Mouse (Mus musculus) lung, postnatal 4 days (tissue): ENCODE measurements around the gene Atad1.

Experiments used
- DNase-seq, 2 experiments: peaks; one replicate each; pipeline ENCODE4 v3.0.0; 2021

The Atad1 gene

DNA sequence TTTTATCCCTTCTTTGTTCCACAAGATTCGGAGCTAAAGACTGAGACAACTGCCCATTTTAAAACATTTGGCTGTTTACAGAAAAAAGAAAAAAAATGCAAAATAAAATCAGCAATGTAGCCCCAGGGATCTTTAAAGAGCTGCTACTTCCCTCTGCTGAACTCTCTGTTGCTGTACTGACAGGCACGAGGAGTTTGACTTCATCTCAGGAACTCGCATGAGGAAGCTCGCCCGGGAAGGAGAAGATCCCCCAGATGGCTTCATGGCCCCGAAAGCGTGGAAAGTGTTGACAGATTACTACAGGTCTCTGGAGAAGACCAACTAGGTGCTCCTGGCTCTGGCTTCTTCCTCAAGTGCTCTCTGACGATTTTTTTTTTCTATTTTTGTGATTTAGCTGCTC is 74.3 kb downstream of the Atad1 start:
- DNase-seq = no peak

DNA sequence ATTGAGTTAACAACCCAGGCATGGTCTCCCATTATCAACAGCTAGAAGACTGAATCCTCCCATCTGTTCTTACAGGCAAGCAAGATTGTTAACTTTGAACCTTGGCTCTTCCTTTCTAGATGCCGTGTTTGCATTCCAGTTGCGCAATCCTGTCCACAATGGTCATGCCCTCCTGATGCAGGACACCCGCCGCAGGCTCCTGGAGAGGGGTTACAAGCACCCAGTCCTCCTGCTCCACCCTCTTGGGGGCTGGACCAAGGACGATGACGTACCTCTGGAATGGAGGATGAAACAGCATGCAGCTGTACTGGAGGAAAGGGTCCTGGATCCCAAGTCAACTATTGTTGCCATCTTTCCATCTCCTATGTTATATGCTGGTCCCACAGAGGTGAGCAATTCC is 76.7 kb downstream of the Atad1 start:
- no peak for DNase-seq

DNA sequence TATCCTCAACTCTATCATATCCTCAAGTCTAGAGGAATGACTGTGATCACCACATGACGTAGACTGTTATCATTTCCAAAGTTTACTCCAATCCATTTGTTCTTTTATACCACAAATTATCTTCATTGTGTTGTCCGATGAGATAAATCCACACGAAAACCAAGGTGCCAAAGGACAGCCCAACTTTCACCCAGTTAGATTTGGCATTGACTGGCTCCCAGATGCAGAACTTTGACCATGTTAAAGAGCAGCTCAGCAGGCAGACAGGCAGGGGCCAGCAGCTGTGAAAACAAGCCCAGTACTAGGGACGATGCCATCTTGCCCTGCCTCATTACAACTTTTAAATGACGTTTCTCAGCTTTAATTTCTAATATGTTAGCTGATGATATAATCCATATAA is 80.2 kb downstream of the Atad1 start:
- DNase-seq = no peak

DNA sequence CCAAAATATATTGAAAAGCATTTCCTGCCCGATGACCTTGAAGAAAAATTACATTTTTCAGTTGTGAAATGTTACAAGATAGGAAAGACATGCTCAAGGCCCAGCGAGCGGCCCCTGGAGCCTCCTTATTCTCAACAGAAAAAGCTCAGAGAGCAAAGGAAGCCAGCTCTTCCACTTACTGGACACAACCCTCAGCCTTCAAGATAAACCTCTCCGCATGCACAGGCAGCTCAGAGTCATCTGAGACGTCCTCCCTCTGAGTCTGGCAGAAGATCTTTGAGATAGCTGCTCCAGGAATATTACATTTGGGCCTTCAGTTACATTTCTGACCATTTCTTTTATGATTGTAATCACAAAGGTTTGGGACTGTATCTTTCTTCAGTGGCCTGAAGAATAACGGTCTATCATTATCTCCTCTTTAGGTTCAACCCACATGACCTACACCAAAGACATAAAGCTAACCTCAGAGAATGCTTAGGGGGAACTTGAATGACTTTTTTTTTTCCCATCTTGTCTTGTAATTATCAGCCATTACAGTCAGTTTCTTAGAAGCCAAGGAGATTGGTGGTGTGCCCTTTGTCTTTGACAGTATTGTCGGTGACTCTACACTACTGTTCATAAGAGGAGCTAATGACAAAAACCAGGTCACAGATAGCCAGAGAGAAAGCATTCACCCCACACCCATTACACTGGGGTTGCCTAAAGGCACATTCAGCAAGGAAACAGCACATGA is 85.8 kb downstream of the Atad1 start:
- DNase-seq = no peak

DNA sequence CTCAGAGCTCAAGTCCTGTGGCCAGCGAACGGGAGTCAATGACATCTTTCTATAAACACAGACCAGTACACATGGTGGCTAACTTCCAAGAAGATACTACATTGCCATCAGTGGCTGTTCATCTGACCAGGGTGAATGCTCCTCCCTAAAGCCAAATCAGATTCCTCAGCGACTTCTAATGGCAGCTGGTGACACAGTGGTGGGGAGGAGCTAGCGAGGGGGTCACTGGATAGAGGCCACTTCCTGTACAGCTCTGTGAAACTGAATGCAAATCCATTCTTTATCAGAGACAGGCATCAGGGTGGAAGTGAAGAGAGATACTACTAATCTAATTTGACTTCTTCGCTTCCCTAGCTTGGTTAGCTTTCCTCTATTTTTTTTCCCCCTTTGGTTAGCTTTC is 86.5 kb downstream of the Atad1 start:
- no peak for DNase-seq

DNA sequence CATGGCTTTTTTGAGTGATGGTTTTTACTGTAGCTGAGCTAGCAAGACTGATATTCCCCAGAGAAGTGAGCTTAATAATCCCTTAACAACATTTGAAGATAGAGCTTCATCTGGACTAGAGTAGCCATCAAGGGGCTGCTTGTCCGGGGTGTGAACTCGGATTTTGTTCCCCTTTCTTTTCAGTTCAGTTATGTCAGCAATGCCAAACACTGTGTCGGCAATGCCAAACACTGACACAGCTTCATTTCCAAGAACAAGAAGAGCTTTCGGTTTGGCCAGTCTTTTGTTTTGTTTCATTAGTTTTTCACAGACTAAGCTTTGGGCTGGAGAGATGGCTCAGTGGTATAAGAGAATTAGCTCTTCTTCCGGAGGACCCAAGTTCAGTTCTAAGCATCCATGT is 88.5 kb downstream of the Atad1 start:
- no peak for DNase-seq

- DNase-seq = no peak
Observed at GRCm38 (mm10) chr19:32648019-32648571, 91.5 kb downstream of the Atad1 start.

DNA sequence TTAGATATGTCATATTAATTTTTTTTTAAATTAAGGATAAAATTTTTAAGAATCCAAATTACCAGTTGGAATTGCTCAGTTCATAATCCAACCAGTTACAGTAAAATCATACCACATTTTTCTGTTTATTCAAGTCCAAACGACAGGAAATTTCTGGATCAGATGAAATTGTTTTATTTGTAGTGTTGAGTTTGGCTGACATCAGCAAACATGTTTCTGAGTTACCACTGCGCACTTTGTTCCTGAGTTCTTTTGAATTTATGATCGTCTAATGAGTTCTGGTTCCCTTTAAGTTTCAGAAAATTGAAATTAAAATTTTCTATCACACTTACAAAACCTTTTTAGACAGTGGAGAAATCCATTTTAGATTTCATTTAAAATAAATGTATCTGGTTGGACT is 93.2 kb downstream of the Atad1 start:
- DNase-seq = no peak

DNA sequence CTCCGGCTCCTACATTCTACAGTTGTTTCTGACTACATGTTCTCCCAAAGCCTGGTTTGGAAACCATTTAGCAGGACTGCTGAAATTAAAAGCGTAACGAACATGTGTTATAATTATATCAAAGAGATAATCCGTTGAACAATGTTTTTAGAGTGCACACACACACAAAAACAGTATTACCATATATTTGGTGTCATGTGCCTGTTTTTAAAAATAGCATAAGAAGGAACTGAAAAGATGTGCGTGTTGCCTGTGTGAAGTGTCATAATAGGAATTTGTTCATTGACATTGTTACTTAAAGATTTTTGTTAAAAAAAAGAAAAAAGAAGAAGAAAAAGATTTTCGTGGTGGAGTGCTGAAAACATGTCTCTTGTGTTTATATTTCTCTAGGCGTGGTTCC is 93.6 kb downstream of the Atad1 start:
- no peak for DNase-seq

- DNase-seq = no peak
Observed at GRCm38 (mm10) chr19:32643642-32644041, 95.9 kb downstream of the Atad1 start.

DNA sequence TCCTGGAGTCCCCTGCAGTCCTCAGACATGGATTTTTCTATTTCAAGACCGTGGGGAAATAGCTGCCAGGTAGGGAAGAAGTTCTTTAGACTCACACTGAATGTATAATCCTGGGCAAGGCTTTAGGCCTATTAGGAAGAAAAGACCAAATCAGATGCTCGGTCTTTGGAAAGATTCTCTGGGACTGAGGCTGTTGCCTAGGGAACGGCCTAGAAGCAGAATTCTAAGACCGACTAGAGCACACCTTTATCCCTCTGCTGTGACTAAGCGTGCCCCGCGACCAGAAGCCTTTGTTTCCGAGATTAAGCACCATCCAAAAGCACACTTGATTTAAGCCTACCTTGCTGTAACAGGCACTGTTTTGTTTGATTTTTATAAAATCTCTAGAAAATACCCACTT is 97.6 kb downstream of the Atad1 start:
- no peak for DNase-seq

DNA sequence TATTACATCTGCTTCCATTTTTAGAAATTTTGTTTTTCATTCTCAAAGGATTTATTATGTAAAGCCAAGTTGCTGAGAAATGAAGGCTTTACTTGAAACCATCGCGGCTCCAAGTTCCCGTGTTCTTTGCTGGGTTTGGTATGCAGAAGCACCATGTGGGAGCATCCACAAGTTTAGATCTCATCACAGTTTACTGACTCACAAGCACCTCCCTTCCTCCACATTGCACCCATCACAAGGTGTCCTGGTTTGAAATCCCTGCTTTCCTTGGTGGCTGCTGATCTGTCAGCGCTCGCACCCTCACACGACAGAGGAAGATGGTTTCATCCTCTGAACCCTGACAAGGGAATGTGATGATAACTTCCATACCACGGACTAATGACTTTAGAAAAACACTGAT is 98.1 kb downstream of the Atad1 start:
- DNase-seq = no peak

- DNase-seq = no peak
Observed at GRCm38 (mm10) chr19:32638276-32638903, 101.2 kb downstream of the Atad1 start.

- DNase-seq = peak; percentile 33 to 35
Observed at GRCm38 (mm10) chr19:32637357-32638275, 102.0 kb downstream of the Atad1 start.

GRCm38 (mm10) chr19:32634916-32635315 is 104.7 kb downstream of the Atad1 start:
- DNase-seq = no peak

- no peak for DNase-seq
Observed at GRCm38 (mm10) chr19:32628572-32629132, 110.9 kb downstream of the Atad1 start.

DNA sequence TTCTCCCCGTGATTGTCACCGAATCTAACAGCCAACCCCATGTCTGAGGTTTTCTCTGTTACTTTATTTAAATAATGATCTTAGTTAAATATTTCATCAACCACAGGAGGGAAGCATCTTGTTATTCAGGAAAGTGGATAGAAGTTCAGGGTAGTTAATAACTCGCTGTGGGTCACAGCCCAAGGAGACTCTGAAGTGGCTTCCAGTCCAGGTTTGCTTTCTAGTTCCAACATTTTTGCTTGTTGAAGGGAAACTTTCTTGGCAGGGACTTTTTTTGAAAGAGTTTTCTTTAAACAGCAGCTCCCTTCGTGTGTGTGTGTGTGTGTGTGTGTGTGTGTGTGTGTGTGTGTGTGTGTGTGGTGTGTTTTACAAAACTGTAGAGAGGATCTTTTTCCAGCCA is 112.0 kb downstream of the Atad1 start:
- no peak for DNase-seq

- DNase-seq = no peak
Observed at GRCm38 (mm10) chr19:32626768-32627331, 112.7 kb downstream of the Atad1 start.

GRCm38 (mm10) chr19:32622142-32622541 is 117.4 kb downstream of the Atad1 start:
- DNase-seq = no peak
